Mouse (Mus musculus): ENCODE data around the gene Maml2. TPM values are rescaled to one million over a fixed set of nuclear protein-coding genes. Genes with fewer than 3 reads are reported as not detected.

Gene Maml2
- polyA plus RNA-seq, 1 experiment from 2014 or later, result 15.1 TPM

DNA sequence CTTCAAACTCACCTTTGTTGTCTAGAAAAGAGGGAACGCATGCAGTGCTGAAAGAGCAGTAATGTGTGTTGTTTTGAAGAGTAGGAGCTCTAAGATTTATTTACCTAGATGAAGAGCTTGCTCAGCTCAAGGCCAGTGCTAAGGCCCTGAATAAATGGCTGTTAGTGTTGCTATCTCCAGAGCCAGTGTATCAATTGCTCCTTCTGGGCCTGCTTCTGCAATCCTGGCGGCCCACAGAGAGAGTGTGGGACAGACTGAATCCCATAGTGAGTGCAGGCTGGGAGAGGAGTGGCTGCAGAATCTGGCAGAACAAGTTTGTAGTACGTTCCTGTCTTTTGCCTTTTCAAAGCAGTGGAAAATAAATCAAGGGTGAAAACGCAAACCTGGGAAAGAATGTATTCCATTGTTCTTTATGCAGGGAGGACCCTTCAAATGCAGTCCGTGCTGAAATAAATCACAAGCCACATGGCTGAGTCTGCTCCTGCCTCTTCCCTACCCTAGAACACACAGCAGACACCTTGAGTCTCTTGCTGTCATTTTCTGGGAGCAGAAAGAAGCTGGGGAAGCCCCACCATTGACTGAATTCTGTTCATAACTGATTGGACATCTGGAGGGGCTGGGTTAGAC lies 318.7 kb downstream of the Maml2 start:
- no peaks in the 10 kb centered on the region for H3K36me3 ChIP-seq (ENCODE audit: insufficient read depth, low read length)
- peak overlapping the region; percentile 26; the same call in 1 of the 2 replicates for H3K27ac ChIP-seq (ENCODE audit: low read length)
- H3K9me3 ChIP-seq (ENCODE audit: low read length), result no peaks in the 10 kb centered on the region
- no peak overlapping the region for H3K4me2 ChIP-seq (replicated peaks; ENCODE audit: low read depth, low read length)
- DNase-seq (ENCODE audit: low spot score) (no peak), ATAC-seq (no peak)
- 46% methylated on average over 5 of the region's 5 CpGs for WGBS
- H3K4me1 ChIP-seq (ENCODE audit: insufficient read depth, low read depth, low read length), result peaks cover 3% of the 10 kb centered on the region; the same call in 1 of the 2 replicates
- no peak overlapping the region for H3K4me3 ChIP-seq (ENCODE audit: low read depth, low read length)
- TF ChIP-seq CTCF (IDR thresholded peaks at IDR 0.05) (no peak), EP300 (IDR thresholded peaks at IDR 0.05) (no peak)
- no peak overlapping the region for H3K9ac ChIP-seq (replicated peaks; ENCODE audit: low read depth)
- no peaks in the 10 kb centered on the region for H3K27me3 ChIP-seq (replicated peaks; ENCODE audit: insufficient read depth, low read length)

DNA sequence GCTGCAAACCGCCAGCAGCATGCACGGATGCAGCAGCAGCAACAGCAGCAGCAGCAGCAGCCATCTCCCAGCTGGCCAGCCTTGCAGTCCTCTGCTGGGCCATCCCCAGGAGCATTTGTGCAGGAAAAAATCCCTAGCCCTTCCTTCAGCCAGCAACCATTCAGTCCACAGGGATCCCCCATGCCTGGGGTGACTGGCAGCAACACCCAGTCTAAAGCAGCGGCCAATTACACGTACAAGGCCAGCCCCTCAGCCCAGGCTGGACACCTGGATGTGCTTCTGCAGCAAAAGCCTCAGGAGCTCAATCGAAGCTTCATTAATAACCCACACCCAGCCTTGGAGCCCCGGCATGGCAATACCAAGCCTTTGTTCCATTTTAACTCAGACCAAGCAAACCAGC lies 323.0 kb downstream of the Maml2 start:
- Histone ChIP-seq H3K27ac (ENCODE audit: low read length) (no peak overlapping the region), H3K4me3 (ENCODE audit: low read depth, low read length) (no peak overlapping the region), H3K27me3 (replicated peaks; ENCODE audit: insufficient read depth, low read length) (no peaks in the 10 kb centered on the region), H3K9ac (replicated peaks; ENCODE audit: low read depth) (no peak overlapping the region), H3K9me3 (ENCODE audit: low read length) (no peaks in the 10 kb centered on the region), H3K36me3 (ENCODE audit: insufficient read depth, low read length) (no peaks in the 10 kb centered on the region), H3K4me2 (replicated peaks; ENCODE audit: low read depth, low read length) (no peak overlapping the region), H3K4me1 (ENCODE audit: insufficient read depth, low read depth, low read length) (peaks cover 3% of the 10 kb centered on the region; the same call in 1 of the 2 replicates)
- ATAC-seq, result no peak
- 76% methylated on average over 6 of the region's 6 CpGs for WGBS
- DNase-seq (ENCODE audit: low spot score), result no peak
- no peak for TF ChIP-seq CTCF (IDR thresholded peaks at IDR 0.05)
- no peak for TF ChIP-seq EP300 (IDR thresholded peaks at IDR 0.05)

DNA sequence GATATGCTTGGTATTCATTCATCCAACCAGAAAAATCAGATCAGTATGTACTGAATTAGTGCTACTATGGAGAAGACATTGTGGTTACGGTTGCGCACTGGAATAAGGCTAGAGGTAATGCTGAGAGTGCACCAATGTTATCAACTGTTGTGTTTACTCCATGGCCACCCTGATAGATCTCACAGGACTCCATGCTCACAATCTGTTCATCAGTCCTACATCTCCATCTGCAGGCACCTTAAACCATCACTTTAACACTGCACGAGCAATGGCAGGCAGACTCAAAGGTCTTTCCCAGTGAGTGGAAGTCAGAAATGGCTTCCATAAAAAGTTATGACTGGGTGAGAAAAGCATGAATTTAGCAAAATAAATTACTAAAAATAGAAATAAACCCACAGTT lies 324.2 kb downstream of the Maml2 start:
- no peaks in the 10 kb centered on the region for H3K27me3 ChIP-seq (replicated peaks; ENCODE audit: insufficient read depth, low read length)
- ATAC-seq (no peak), DNase-seq (ENCODE audit: low spot score) (no peak)
- H3K36me3 ChIP-seq (ENCODE audit: insufficient read depth, low read length), result no peaks in the 10 kb centered on the region
- H3K4me2 ChIP-seq (replicated peaks; ENCODE audit: low read depth, low read length), result no peak overlapping the region
- no peaks in the 10 kb centered on the region for H3K9me3 ChIP-seq (ENCODE audit: low read length)
- no peak overlapping the region for H3K4me3 ChIP-seq (ENCODE audit: low read depth, low read length)
- TF ChIP-seq CTCF (IDR thresholded peaks at IDR 0.05) (peak; percentile 16; the same call in 1 of the 2 replicates), EP300 (IDR thresholded peaks at IDR 0.05) (no peak)
- WGBS, result 90% methylated on average over 3 of the region's 3 CpGs
- no peaks in the 10 kb centered on the region; the same call in 1 of the 2 replicates for H3K4me1 ChIP-seq (ENCODE audit: insufficient read depth, low read depth, low read length)
- H3K27ac ChIP-seq (ENCODE audit: low read length), result no peak overlapping the region
- no peak overlapping the region for H3K9ac ChIP-seq (replicated peaks; ENCODE audit: low read depth)

DNA sequence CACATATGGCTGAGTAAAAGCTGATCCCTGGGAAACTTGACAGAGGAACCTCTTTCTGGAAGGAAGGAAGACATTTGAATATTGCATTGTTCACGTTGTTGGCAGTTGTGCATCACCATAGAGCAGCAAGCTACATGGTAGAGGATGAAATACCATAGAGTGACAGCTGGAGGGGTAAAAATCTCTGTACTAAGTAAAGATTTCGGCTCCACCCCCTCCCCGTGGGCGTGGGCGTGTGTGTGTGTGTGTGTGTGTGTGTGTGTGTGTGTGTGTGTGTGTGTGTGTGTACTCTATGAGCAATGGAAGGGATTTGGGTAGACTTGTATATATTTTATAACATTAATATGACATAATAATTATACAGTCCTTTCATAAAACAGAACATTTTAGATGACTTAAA lies 324.7 kb downstream of the Maml2 start:
- H3K4me2 ChIP-seq (replicated peaks; ENCODE audit: low read depth, low read length), result no peak overlapping the region
- WGBS, result 73% methylated on average over 5 of the region's 5 CpGs
- no peak for TF ChIP-seq EP300 (IDR thresholded peaks at IDR 0.05)
- TF ChIP-seq CTCF (IDR thresholded peaks at IDR 0.05), result no peak

DNA sequence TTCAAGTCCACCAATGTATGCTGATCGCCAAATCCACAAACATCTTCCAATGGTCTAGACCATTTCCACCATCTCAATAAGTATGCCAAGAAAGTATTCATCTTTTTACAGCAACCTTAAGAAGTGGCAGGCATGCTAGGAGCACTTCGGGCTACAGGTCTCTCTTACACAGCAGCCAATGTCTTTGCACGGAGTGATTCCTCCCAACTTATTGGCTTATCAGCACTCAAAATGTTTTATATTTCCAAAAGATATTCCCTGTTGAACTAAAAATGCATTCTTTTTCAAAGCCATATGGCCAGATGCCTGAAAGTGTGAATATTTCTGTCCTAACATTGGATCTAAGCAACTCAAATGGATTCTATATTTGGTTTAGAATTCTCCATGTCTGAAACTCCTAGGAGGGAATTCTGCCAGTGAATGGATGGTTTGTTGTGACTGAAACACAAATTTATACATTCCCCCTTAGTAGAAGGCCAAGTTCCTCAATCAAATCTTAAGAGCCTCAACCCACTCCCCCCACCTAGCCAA lies 326.2 kb downstream of the Maml2 start:
- Histone ChIP-seq H3K9me3 (ENCODE audit: low read length) (no peaks in the 10 kb centered on the region), H3K4me2 (replicated peaks; ENCODE audit: low read depth, low read length) (no peak overlapping the region), H3K27ac (ENCODE audit: low read length) (no peak overlapping the region), H3K4me1 (ENCODE audit: insufficient read depth, low read depth, low read length) (no peaks in the 10 kb centered on the region), H3K9ac (replicated peaks; ENCODE audit: low read depth) (no peak overlapping the region), H3K36me3 (ENCODE audit: insufficient read depth, low read length) (no peaks in the 10 kb centered on the region), H3K27me3 (replicated peaks; ENCODE audit: insufficient read depth, low read length) (no peaks in the 10 kb centered on the region), H3K4me3 (ENCODE audit: low read depth, low read length) (no peak overlapping the region)
- TF ChIP-seq CTCF (IDR thresholded peaks at IDR 0.05) (no peak), EP300 (IDR thresholded peaks at IDR 0.05) (no peak)
- ATAC-seq (no peak), DNase-seq (ENCODE audit: low spot score) (no peak)
- 91% methylated on average over 3 of the region's 3 CpGs for WGBS

More for the DNA sequence above, 324.7 kb downstream of the Maml2 start:
- peak; percentile 10 for DNase-seq (ENCODE audit: low spot score)
- H3K4me3 ChIP-seq (ENCODE audit: low read depth, low read length), result no peak overlapping the region
- H3K9ac ChIP-seq (replicated peaks; ENCODE audit: low read depth), result no peak overlapping the region
- no peaks in the 10 kb centered on the region for H3K9me3 ChIP-seq (ENCODE audit: low read length)
- H3K4me1 ChIP-seq (ENCODE audit: insufficient read depth, low read depth, low read length), result no peaks in the 10 kb centered on the region
- ATAC-seq, result no peak
- H3K27ac ChIP-seq (ENCODE audit: low read length), result no peak overlapping the region
- H3K36me3 ChIP-seq (ENCODE audit: insufficient read depth, low read length), result no peaks in the 10 kb centered on the region
- H3K27me3 ChIP-seq (replicated peaks; ENCODE audit: insufficient read depth, low read length), result no peaks in the 10 kb centered on the region

DNA sequence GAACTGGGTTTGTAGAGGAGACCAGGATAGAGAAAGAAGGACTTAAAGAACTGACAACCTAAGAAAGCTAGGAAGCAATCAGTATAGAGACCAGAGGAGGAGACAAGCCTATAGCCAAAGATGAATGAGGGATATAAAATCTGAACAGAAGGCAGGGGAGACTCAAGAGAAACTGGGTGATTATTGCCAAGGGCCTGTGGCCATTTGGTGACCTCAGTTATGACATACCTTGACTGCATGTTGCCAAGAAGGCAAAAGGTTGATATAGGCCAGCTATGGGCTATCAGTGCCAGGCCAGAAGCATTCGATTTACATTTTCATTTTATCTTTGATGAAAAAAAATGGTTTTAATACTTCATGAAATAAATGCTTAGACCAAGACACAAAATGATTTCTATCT lies 327.0 kb downstream of the Maml2 start:
- 85% methylated on average over 1 of the region's 1 CpGs for whole genome bisulfite sequencing
- DNase-seq (ENCODE audit: low spot score), result no peak
- Histone ChIP-seq H3K4me3 (ENCODE audit: low read depth, low read length) (no peak overlapping the region), H3K27me3 (replicated peaks; ENCODE audit: insufficient read depth, low read length) (no peaks in the 10 kb centered on the region), H3K9ac (replicated peaks; ENCODE audit: low read depth) (no peak overlapping the region), H3K4me2 (replicated peaks; ENCODE audit: low read depth, low read length) (no peak overlapping the region), H3K9me3 (ENCODE audit: low read length) (no peaks in the 10 kb centered on the region), H3K4me1 (ENCODE audit: insufficient read depth, low read depth, low read length) (no peaks in the 10 kb centered on the region), H3K36me3 (ENCODE audit: insufficient read depth, low read length) (no peaks in the 10 kb centered on the region), H3K27ac (ENCODE audit: low read length) (no peak overlapping the region)
- TF ChIP-seq EP300 (IDR thresholded peaks at IDR 0.05) (no peak), CTCF (IDR thresholded peaks at IDR 0.05) (no peak)
- no peak for ATAC-seq

All from lung, postnatal 0 days (tissue).